Mouse (Mus musculus): ENCODE results near the gene Tcte2. TPM values are rescaled to one million over a fixed set of nuclear protein-coding genes. Genes with fewer than 3 reads are reported as not detected.
A peak's percentile ranks its signal among the peaks of the same experiment; 100 is the strongest.

The Tcte2 gene
- polyA plus RNA-seq, 1 experiment: 5.1 TPM

GRCm38 (mm10) chr17:13741611-13742010, 20.0 kb downstream of the Tcte2 start:
- TF ChIP-seq POLR2A (IDR thresholded peaks at IDR 0.05; ENCODE audit: low read depth, low read length) (no peak), CTCF (conservative IDR thresholded peaks at IDR 0.05; ENCODE audit: insufficient read depth, insufficient read length, low read depth, low read length) (no peak)
- H3K27me3 ChIP-seq (replicated peaks; ENCODE audit: control insufficient read depth, insufficient read depth, low read length): no peaks in the 10 kb centered on the region
- H3K36me3 ChIP-seq (ENCODE audit: control insufficient read depth, insufficient read depth, low read length): no peaks in the 10 kb centered on the region
- no peak for DNase-seq
- H3K27ac ChIP-seq (ENCODE audit: insufficient read depth, low read depth, low read length): no peak overlapping the region
- H3K4me1 ChIP-seq (ENCODE audit: control insufficient read depth, insufficient read depth, low read length): peaks cover 28% of the 10 kb centered on the region
- H3K4me3 ChIP-seq (ENCODE audit: insufficient read depth, low read depth, low read length): no peak overlapping the region
- WGBS: 95% methylated on average over 7 of the region's 7 CpGs

DNA sequence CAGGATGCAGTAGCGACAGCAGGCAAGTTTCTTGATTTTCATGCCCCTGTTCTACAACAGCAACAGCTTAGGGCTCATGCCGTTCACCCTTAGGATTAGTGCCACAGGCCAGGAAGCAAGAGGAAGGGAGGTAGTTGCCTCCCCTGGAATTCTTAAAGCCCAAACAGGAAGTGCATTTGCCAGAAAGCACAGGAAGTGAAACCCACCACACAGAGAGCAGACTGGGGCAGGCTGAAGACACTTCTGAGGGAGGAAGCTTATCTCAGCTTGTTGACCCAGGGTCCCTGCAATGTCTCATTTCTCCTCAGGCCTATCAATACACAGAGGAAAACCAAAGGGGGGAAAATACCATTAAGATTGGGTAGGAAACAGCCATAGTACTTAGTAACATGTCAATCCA, 20.8 kb downstream of the Tcte2 start:
- TF ChIP-seq POLR2A (IDR thresholded peaks at IDR 0.05; ENCODE audit: low read depth, low read length) (no peak), CTCF (conservative IDR thresholded peaks at IDR 0.05; ENCODE audit: insufficient read depth, insufficient read length, low read depth, low read length) (no peak)
- no peaks in the 10 kb centered on the region for H3K27me3 ChIP-seq (replicated peaks; ENCODE audit: control insufficient read depth, insufficient read depth, low read length)
- WGBS: 46% methylated on average over 2 of the region's 2 CpGs
- peaks cover 31% of the 10 kb centered on the region for H3K4me1 ChIP-seq (ENCODE audit: control insufficient read depth, insufficient read depth, low read length)
- no peak overlapping the region for H3K27ac ChIP-seq (ENCODE audit: insufficient read depth, low read depth, low read length)
- no peak for DNase-seq
- no peak overlapping the region for H3K4me3 ChIP-seq (ENCODE audit: insufficient read depth, low read depth, low read length)
- no peaks in the 10 kb centered on the region for H3K36me3 ChIP-seq (ENCODE audit: control insufficient read depth, insufficient read depth, low read length)

GRCm38 (mm10) chr17:13739981-13740380, 21.6 kb downstream of the Tcte2 start:
- WGBS: 95% methylated on average over 5 of the region's 5 CpGs

GRCm38 (mm10) chr17:13738916-13739315, 22.7 kb downstream of the Tcte2 start:
- H3K27ac ChIP-seq (ENCODE audit: insufficient read depth, low read depth, low read length): no peak overlapping the region
- no peaks in the 10 kb centered on the region for H3K27me3 ChIP-seq (replicated peaks; ENCODE audit: control insufficient read depth, insufficient read depth, low read length)
- DNase-seq: no peak
- WGBS: 87% methylated on average over 2 of the region's 2 CpGs
- peaks cover 20% of the 10 kb centered on the region for H3K4me1 ChIP-seq (ENCODE audit: control insufficient read depth, insufficient read depth, low read length)
- H3K36me3 ChIP-seq (ENCODE audit: control insufficient read depth, insufficient read depth, low read length): no peaks in the 10 kb centered on the region
- no peak overlapping the region for H3K4me3 ChIP-seq (ENCODE audit: insufficient read depth, low read depth, low read length)
- TF ChIP-seq POLR2A (IDR thresholded peaks at IDR 0.05; ENCODE audit: low read depth, low read length) (no peak), CTCF (conservative IDR thresholded peaks at IDR 0.05; ENCODE audit: insufficient read depth, insufficient read length, low read depth, low read length) (no peak)

More at GRCm38 (mm10) chr17:13739981-13740380, 21.6 kb downstream of the Tcte2 start:
- H3K27ac ChIP-seq (ENCODE audit: insufficient read depth, low read depth, low read length): no peak overlapping the region
- peaks cover 26% of the 10 kb centered on the region for H3K4me1 ChIP-seq (ENCODE audit: control insufficient read depth, insufficient read depth, low read length)
- H3K4me3 ChIP-seq (ENCODE audit: insufficient read depth, low read depth, low read length): no peak overlapping the region
- H3K27me3 ChIP-seq (replicated peaks; ENCODE audit: control insufficient read depth, insufficient read depth, low read length): no peaks in the 10 kb centered on the region
- H3K36me3 ChIP-seq (ENCODE audit: control insufficient read depth, insufficient read depth, low read length): no peaks in the 10 kb centered on the region
- no peak for TF ChIP-seq CTCF (conservative IDR thresholded peaks at IDR 0.05; ENCODE audit: insufficient read depth, insufficient read length, low read depth, low read length)
- no peak for TF ChIP-seq POLR2A (IDR thresholded peaks at IDR 0.05; ENCODE audit: low read depth, low read length)
- no peak for DNase-seq

- H3K36me3 ChIP-seq (ENCODE audit: control insufficient read depth, insufficient read depth, low read length): no peaks in the 10 kb centered on the region
- no peak overlapping the region for H3K4me3 ChIP-seq (ENCODE audit: insufficient read depth, low read depth, low read length)
- H3K27me3 ChIP-seq (replicated peaks; ENCODE audit: control insufficient read depth, insufficient read depth, low read length): no peaks in the 10 kb centered on the region
- no peak for DNase-seq
- WGBS: 56% methylated on average over 7 of the region's 7 CpGs
- TF ChIP-seq CTCF (conservative IDR thresholded peaks at IDR 0.05; ENCODE audit: insufficient read depth, insufficient read length, low read depth, low read length): no peak
- no peak for TF ChIP-seq POLR2A (IDR thresholded peaks at IDR 0.05; ENCODE audit: low read depth, low read length)
- peaks cover 14% of the 10 kb centered on the region; the same call in 1 of the 2 replicates for H3K4me1 ChIP-seq (ENCODE audit: control insufficient read depth, insufficient read depth, low read length)
- peak overlapping the region; percentile 3; the same call in 1 of the 2 replicates for H3K27ac ChIP-seq (ENCODE audit: insufficient read depth, low read depth, low read length)
Observed at GRCm38 (mm10) chr17:13738121-13738776, 23.4 kb downstream of the Tcte2 start.

- TF ChIP-seq CTCF (conservative IDR thresholded peaks at IDR 0.05; ENCODE audit: insufficient read depth, insufficient read length, low read depth, low read length) (no peak), POLR2A (IDR thresholded peaks at IDR 0.05; ENCODE audit: low read depth, low read length) (no peak)
- Histone ChIP-seq H3K27ac (ENCODE audit: insufficient read depth, low read depth, low read length) (peak overlapping the region; percentile 15), H3K4me3 (ENCODE audit: insufficient read depth, low read depth, low read length) (no peak overlapping the region), H3K4me1 (ENCODE audit: control insufficient read depth, insufficient read depth, low read length) (peaks cover 9% of the 10 kb centered on the region; the same call in 1 of the 2 replicates), H3K27me3 (replicated peaks; ENCODE audit: control insufficient read depth, insufficient read depth, low read length) (no peaks in the 10 kb centered on the region), H3K36me3 (ENCODE audit: control insufficient read depth, insufficient read depth, low read length) (no peaks in the 10 kb centered on the region)
- peak; percentile 60 for DNase-seq
- WGBS: 70% methylated on average over 6 of the region's 6 CpGs
Observed at GRCm38 (mm10) chr17:13737336-13737735, 24.3 kb downstream of the Tcte2 start.

DNA sequence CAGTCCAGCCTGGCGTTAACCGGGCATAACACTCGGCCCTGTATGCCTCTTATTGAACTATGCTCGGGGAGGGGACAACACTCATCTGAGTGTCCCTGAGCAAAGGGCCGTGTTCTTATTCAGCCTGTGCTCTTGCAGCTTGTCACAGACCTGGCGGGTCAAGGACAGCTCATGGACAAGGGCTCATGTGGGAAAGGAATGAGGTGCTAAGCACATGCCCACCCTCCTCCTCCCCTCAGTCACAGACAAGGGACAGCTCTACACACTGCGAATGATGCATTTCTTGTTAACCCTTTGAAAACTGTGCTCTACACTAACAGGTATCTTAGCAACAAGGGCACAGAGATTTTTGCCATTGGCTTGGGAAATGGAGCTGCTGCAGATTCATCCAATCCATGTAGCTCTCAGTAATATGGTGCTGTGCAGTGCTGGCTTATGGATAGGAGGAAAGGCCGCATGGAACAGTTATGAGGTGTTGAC, 25.8 kb downstream of the Tcte2 start:
- peak; percentile 76 for DNase-seq
- WGBS: 51% methylated on average over 8 of the region's 8 CpGs
- Histone ChIP-seq H3K27ac (ENCODE audit: insufficient read depth, low read depth, low read length) (peak overlapping the region; percentile 68), H3K36me3 (ENCODE audit: control insufficient read depth, insufficient read depth, low read length) (no peaks in the 10 kb centered on the region), H3K27me3 (replicated peaks; ENCODE audit: control insufficient read depth, insufficient read depth, low read length) (no peaks in the 10 kb centered on the region), H3K4me3 (ENCODE audit: insufficient read depth, low read depth, low read length) (no peak overlapping the region), H3K4me1 (ENCODE audit: control insufficient read depth, insufficient read depth, low read length) (peaks cover 9% of the 10 kb centered on the region; the same call in 1 of the 2 replicates)
- TF ChIP-seq POLR2A (IDR thresholded peaks at IDR 0.05; ENCODE audit: low read depth, low read length) (no peak), CTCF (conservative IDR thresholded peaks at IDR 0.05; ENCODE audit: insufficient read depth, insufficient read length, low read depth, low read length) (no peak)
